Mouse (Mus musculus): ENCODE results near the gene Foxo3. TPM values are rescaled to one million over a fixed set of nuclear protein-coding genes. Genes with fewer than 3 reads are reported as not detected.

Gene Foxo3
- total and polyA plus RNA-seq, 3 experiments = 9.2 to 18.2 (median 12.6) TPM

- H3K9me3 ChIP-seq (replicated peaks; ENCODE audit: low read length) = no peaks in the 10 kb centered on the region
- dilution Hi-C loops (cut with MboI; ENCODE audit: extremely low pct_ligation_motif_present, extremely low pct_unique_long_range_greater_than_20kb, low sequenced_read_pairs) (no loop called here), in situ Hi-C loops (cut with MboI; ENCODE audit: low pct_ligation_motif_present, low pct_unique_long_range_greater_than_20kb, low sequenced_read_pairs) (no loop called here)
- no peak overlapping the region for H3K4me2 ChIP-seq (ENCODE audit: insufficient read depth, low read depth, poor library complexity, severe bottlenecking)
- no peak overlapping the region for H3K27ac ChIP-seq (ENCODE audit: insufficient read depth, low read depth)
- H3K4me1 ChIP-seq (ENCODE audit: control insufficient read depth in 1 of 2, insufficient read depth in 2 of 2) = peaks cover 6 to 35% of the 10 kb centered on the region in 2 experiments; a peak in 3 of 4 replicates
- no peak overlapping the region for H3K9ac ChIP-seq (ENCODE audit: insufficient read depth, low read depth)
- no peak for DNase-seq (ENCODE audit: extremely low read depth)
- H3K27me3 ChIP-seq (replicated peaks) = no peaks in the 10 kb centered on the region
- H3K36me3 ChIP-seq (replicated peaks in 1 of 2; ENCODE audit: control insufficient read depth in 1 of 2, insufficient read depth in 1 of 2, low read length in 1 of 2) = peaks cover 0 to 28% of the 10 kb centered on the region in 2 experiments
- no peak overlapping the region for H3K4me3 ChIP-seq (replicated peaks in 1 of 3; ENCODE audit: low read depth in 2 of 3, low read length in 2 of 3, poor library complexity in 1 of 3)
- no peak for TF ChIP-seq JUN (IDR thresholded peaks at IDR 0.05; ENCODE audit: insufficient read depth, low read depth, low read length)
- no peak for TF ChIP-seq EP300 (IDR thresholded peaks at IDR 0.05; ENCODE audit: low read length)
- TF ChIP-seq ZC3H11A (IDR thresholded peaks at IDR 0.05; ENCODE audit: low read depth, low read length) = no peak
- TF ChIP-seq PAX5 (IDR thresholded peaks at IDR 0.05; ENCODE audit: low read length) = no peak
- TF ChIP-seq TCF12 (IDR thresholded peaks at IDR 0.05; ENCODE audit: low read depth, low read length) = no peak
- no peak for TF ChIP-seq MAZ (IDR thresholded peaks at IDR 0.05; ENCODE audit: low read depth, low read length)
- TF ChIP-seq SIN3A (IDR thresholded peaks at IDR 0.05; ENCODE audit: low read length) = no peak
- TF ChIP-seq POLR2A (IDR thresholded peaks at IDR 0.05; ENCODE audit: low read depth, low read length) = no peak
- no peak for TF ChIP-seq USF1 (IDR thresholded peaks at IDR 0.05; ENCODE audit: low read depth, low read length)
- TF ChIP-seq POLR2AphosphoS2 (IDR thresholded peaks at IDR 0.05; ENCODE audit: low read depth, low read length) = no peak
- no peak for TF ChIP-seq MYC (IDR thresholded peaks at IDR 0.05; ENCODE audit: low read depth, low read length)
- TF ChIP-seq NELFE (IDR thresholded peaks at IDR 0.05; ENCODE audit: low read depth, low read length) = no peak
- TF ChIP-seq GABPA (IDR thresholded peaks at IDR 0.05; ENCODE audit: insufficient replicate concordance, low read depth, low read length) = no peak
- no peak for TF ChIP-seq CHD1 (IDR thresholded peaks at IDR 0.05; ENCODE audit: low read depth, low read length)
- TF ChIP-seq MEF2A (IDR thresholded peaks at IDR 0.05; ENCODE audit: borderline replicate concordance, low read depth, low read length) = no peak
- TF ChIP-seq HCFC1 (IDR thresholded peaks at IDR 0.05; ENCODE audit: low read depth, low read length) = no peak
- no peak for TF ChIP-seq MAFK (IDR thresholded peaks at IDR 0.05; ENCODE audit: insufficient replicate concordance, low read length)
- no peak for TF ChIP-seq JUND (conservative IDR thresholded peaks at IDR 0.05; ENCODE audit: low read depth, low read length)
- no peak for TF ChIP-seq TBP (conservative IDR thresholded peaks at IDR 0.05; ENCODE audit: low read depth, low read length)
- peaks cover 17% of the 10 kb centered on the region for H3K79me2 ChIP-seq (replicated peaks; ENCODE audit: control insufficient read depth, extremely low read depth, insufficient read depth, poor library complexity, severe bottlenecking)
These were observed 43.6 kb downstream of the Foxo3 start for GRCm38 (mm10) chr10:42232977-42233376.

GRCm38 (mm10) chr10:42231847-42232246 is 44.7 kb downstream of the Foxo3 start:
- no peak for DNase-seq (ENCODE audit: extremely low read depth)
- Histone ChIP-seq H3K79me2 (replicated peaks; ENCODE audit: control insufficient read depth, extremely low read depth, insufficient read depth, poor library complexity, severe bottlenecking) (peaks cover 13% of the 10 kb centered on the region), H3K36me3 (replicated peaks in 1 of 2; ENCODE audit: control insufficient read depth in 1 of 2, insufficient read depth in 1 of 2, low read length in 1 of 2) (peaks cover 2 to 33% of the 10 kb centered on the region in 2 experiments), H3K4me1 (ENCODE audit: control insufficient read depth in 1 of 2, insufficient read depth in 2 of 2) (peaks cover 6 to 42% of the 10 kb centered on the region in 2 experiments; a peak in 3 of 4 replicates), H3K9ac (ENCODE audit: insufficient read depth, low read depth) (no peak overlapping the region), H3K27ac (ENCODE audit: insufficient read depth, low read depth) (no peak overlapping the region), H3K4me2 (ENCODE audit: insufficient read depth, low read depth, poor library complexity, severe bottlenecking) (no peak overlapping the region), H3K9me3 (replicated peaks; ENCODE audit: low read length) (no peaks in the 10 kb centered on the region), H3K4me3 (replicated peaks in 1 of 3; ENCODE audit: low read depth in 2 of 3, low read length in 2 of 3, poor library complexity in 1 of 3) (no peak overlapping the region), H3K27me3 (replicated peaks) (no peaks in the 10 kb centered on the region)
- TF ChIP-seq USF2 (conservative IDR thresholded peaks at IDR 0.05; ENCODE audit: low read depth, low read length) (no peak), POLR2A (IDR thresholded peaks at IDR 0.05; ENCODE audit: low read depth, low read length) (no peak), POLR2AphosphoS2 (IDR thresholded peaks at IDR 0.05; ENCODE audit: low read depth, low read length) (no peak), HCFC1 (IDR thresholded peaks at IDR 0.05; ENCODE audit: low read depth, low read length) (no peak), ZNF384 (IDR thresholded peaks at IDR 0.05; ENCODE audit: low read depth, low read length) (no peak), RCOR1 (conservative IDR thresholded peaks at IDR 0.05; ENCODE audit: low read depth, low read length) (no peak), SIN3A (IDR thresholded peaks at IDR 0.05; ENCODE audit: low read length) (no peak), IRF4 (IDR thresholded peaks at IDR 0.05; ENCODE audit: low read depth, low read length) (no peak), ZMIZ1 (IDR thresholded peaks at IDR 0.05; ENCODE audit: low read depth, low read length) (no peak), CHD2 (IDR thresholded peaks at IDR 0.05; ENCODE audit: low read length) (no peak), CTCF (conservative IDR thresholded peaks at IDR 0.05 in 1 of 2, IDR thresholded peaks at IDR 0.05 in 1 of 2; ENCODE audit: low read depth in 2 of 2, low read length in 2 of 2) (no peak), EP300 (IDR thresholded peaks at IDR 0.05; ENCODE audit: low read length) (no peak), UBTF (IDR thresholded peaks at IDR 0.05; ENCODE audit: low read depth, low read length) (no peak), NELFE (IDR thresholded peaks at IDR 0.05; ENCODE audit: low read depth, low read length) (no peak), CHD1 (IDR thresholded peaks at IDR 0.05; ENCODE audit: low read depth, low read length) (no peak), ZKSCAN1 (IDR thresholded peaks at IDR 0.05; ENCODE audit: borderline replicate concordance, low read depth, low read length) (no peak), MXI1 (IDR thresholded peaks at IDR 0.05; ENCODE audit: low read depth, low read length) (no peak), MAFK (IDR thresholded peaks at IDR 0.05; ENCODE audit: insufficient replicate concordance, low read length) (no peak), TCF12 (IDR thresholded peaks at IDR 0.05; ENCODE audit: low read depth, low read length) (no peak)
- in situ Hi-C loops (cut with MboI; ENCODE audit: low pct_ligation_motif_present, low pct_unique_long_range_greater_than_20kb, low sequenced_read_pairs) (no loop called here), dilution Hi-C loops (cut with MboI; ENCODE audit: extremely low pct_ligation_motif_present, extremely low pct_unique_long_range_greater_than_20kb, low sequenced_read_pairs) (no loop called here)
